ENCODE assay signal across 17 mouse cellular contexts in genomic region chr10:12850781-12851471, GRCm38 (mm10). TPM values are rescaled to one million over a fixed set of nuclear protein-coding genes. Genes with fewer than 3 reads are reported as not detected.
DNase-seq lines count a peak whose midpoint lies in the region; ATAC-seq and TF ChIP-seq lines count a peak whose summit lies in the region.
"Had no signal": no experiment of that assay in that cellular context is flagged by ENCODE, and none has a peak within 500 bp of the region (broad histone marks: within the 10 kb centered on the region; RNA-seq: fewer than 3 reads in every experiment).

No protein-coding gene starts in this region.

- no peak for TF ChIP-seq POLR2A in heart, adult 2 months (IDR thresholded peaks at IDR 0.05; ENCODE audit: insufficient read depth, low read depth, low read length)
- no peak for TF ChIP-seq POLR2A in olfactory bulb, adult 2 months (IDR thresholded peaks at IDR 0.05; ENCODE audit: insufficient read depth, low read depth, low read length)

- H3K4me2 ChIP-seq in kidney, postnatal 0 days (ENCODE audit: low read length), result no peak overlapping the region
- no peak overlapping the region for H3K4me2 ChIP-seq in kidney, embryonic 14.5 days (replicated peaks; ENCODE audit: low read depth, low read length)
- H3K4me2 ChIP-seq: embryonic facial prominence, embryonic 15.5 days; intestine, embryonic 15.5 days; limb, embryonic 15.5 days; midbrain, embryonic 11.5 days; neural tube, embryonic 13.5 days had no signal

- TF ChIP-seq CTCF in heart, adult 2 months (IDR thresholded peaks at IDR 0.05), result no peak
- TF ChIP-seq CTCF in kidney, postnatal 0 days (IDR thresholded peaks at IDR 0.05; ENCODE audit: low read depth), result no peak
- TF ChIP-seq CTCF in olfactory bulb, adult 2 months (IDR thresholded peaks at IDR 0.05; ENCODE audit: insufficient read depth, low read depth, low read length), result no peak

- intact Hi-C loops in heart, adult 2 months (cut with DNase I), result no loop called here

- H3K4me1 ChIP-seq in heart, adult 2 months (ENCODE audit: control insufficient read depth, insufficient read depth, low read length), result peaks cover 12% of the 10 kb centered on the region
- peaks cover 20% of the 10 kb centered on the region for H3K4me1 ChIP-seq in kidney, postnatal 0 days (replicated peaks; ENCODE audit: insufficient read depth, low read length)
- peaks cover 10% of the 10 kb centered on the region for H3K4me1 ChIP-seq in kidney, embryonic 14.5 days (ENCODE audit: control insufficient read depth, insufficient read depth, low read length)
- H3K4me1 ChIP-seq in olfactory bulb, adult 2 months (ENCODE audit: control insufficient read depth, insufficient read depth, low read length), result peaks cover 9% of the 10 kb centered on the region
- H3K4me1 ChIP-seq: neural tube, embryonic 13.5 days had no signal

- peaks cover 4% of the 10 kb centered on the region; the same call in 1 of the 2 replicates for H3K36me3 ChIP-seq in heart, adult 2 months (ENCODE audit: control insufficient read depth, insufficient read depth, low read length)
- no peaks in the 10 kb centered on the region for H3K36me3 ChIP-seq in kidney, postnatal 0 days (ENCODE audit: insufficient read depth, low read length)
- no peaks in the 10 kb centered on the region for H3K36me3 ChIP-seq in kidney, embryonic 14.5 days (ENCODE audit: control insufficient read depth, insufficient read depth, low read length)
- H3K36me3 ChIP-seq: embryonic facial prominence, embryonic 15.5 days; intestine, embryonic 15.5 days; neural tube, embryonic 13.5 days had no signal

- TF ChIP-seq EP300 in heart, adult 2 months (IDR thresholded peaks at IDR 0.05; ENCODE audit: insufficient read depth, low read depth, low read length), result no peak

- no peaks in the 10 kb centered on the region for H3K9me3 ChIP-seq in kidney, postnatal 0 days (replicated peaks; ENCODE audit: low read length)
- H3K9me3 ChIP-seq in kidney, embryonic 14.5 days (ENCODE audit: control insufficient read depth, low read length), result 0 out of 2 replicates have a peak, but pooled peaks cover 2% of the 10 kb centered on the region
- H3K9me3 ChIP-seq: embryonic facial prominence, embryonic 15.5 days; forebrain, embryonic 10.5 days; hindbrain, embryonic 10.5 days; intestine, embryonic 15.5 days; limb, embryonic 15.5 days; neural tube, embryonic 13.5 days had no signal

- H3K27me3 ChIP-seq in heart, adult 2 months (ENCODE audit: control insufficient read depth, insufficient read depth, low read length), result no peaks in the 10 kb centered on the region
- no peaks in the 10 kb centered on the region for H3K27me3 ChIP-seq in kidney, postnatal 0 days (ENCODE audit: insufficient read depth, low read length)
- H3K27me3 ChIP-seq in kidney, embryonic 14.5 days (ENCODE audit: control insufficient read depth, insufficient read depth, low read length), result no peaks in the 10 kb centered on the region
- H3K27me3 ChIP-seq: embryonic facial prominence, embryonic 15.5 days; intestine, embryonic 15.5 days; limb, embryonic 15.5 days; neural tube, embryonic 13.5 days had no signal

- 51% methylated on average over 7 of the region's 7 CpGs for WGBS in heart, adult 2 months
- 64% methylated on average over 7 of the region's 7 CpGs for WGBS in kidney, postnatal 0 days
- WGBS in kidney, embryonic 14.5 days, result 78% methylated on average over 7 of the region's 7 CpGs
- 91% methylated on average over 7 of the region's 7 CpGs for WGBS in olfactory bulb, adult 2 months

- peak overlapping the region; percentile 49; the same call in 1 of the 2 replicates for H3K27ac ChIP-seq in heart, adult 2 months
- H3K27ac ChIP-seq in kidney, postnatal 0 days, result peak overlapping the region; percentile 54
- no peak overlapping the region; the same call in 1 of the 2 replicates for H3K27ac ChIP-seq in kidney, embryonic 14.5 days (ENCODE audit: low read depth, low read length)
- H3K27ac ChIP-seq in olfactory bulb, adult 2 months (ENCODE audit: insufficient read depth, low read depth, low read length), result peak overlapping the region; percentile 21; the same call in 1 of the 2 replicates
- H3K27ac ChIP-seq: embryonic facial prominence, embryonic 15.5 days; forebrain, embryonic 10.5 days; hindbrain, embryonic 10.5 days; intestine, embryonic 15.5 days; limb, embryonic 15.5 days; macrophage; neural tube, embryonic 13.5 days had no signal

- no peak for DNase-seq in heart, adult 2 months
- no peak for DNase-seq in heart, adult 8-10 months (ENCODE audit: low spot score)
- DNase-seq in kidney, postnatal 0 days (ENCODE audit: low spot score), result peak; percentile 31
- DNase-seq in NIH3T3 (ENCODE audit: low read depth), result peak; percentile 71
- DNase-seq in lung, postnatal 4 days, result no peak
- DNase-seq: cerebellum, postnatal 10 days; kidney, postnatal 14 days had no signal

- no peak overlapping the region for H3K9ac ChIP-seq in heart, adult 2 months (ENCODE audit: low read depth, low read length)
- no peak overlapping the region for H3K9ac ChIP-seq in kidney, postnatal 0 days (ENCODE audit: low read depth, low read length)
- H3K9ac ChIP-seq in kidney, embryonic 14.5 days (ENCODE audit: low read depth, low read length), result no peak overlapping the region
- H3K9ac ChIP-seq: embryonic facial prominence, embryonic 15.5 days; intestine, embryonic 15.5 days; limb, embryonic 15.5 days; neural tube, embryonic 13.5 days had no signal

- H3K79me2 ChIP-seq in heart, adult 2 months (replicated peaks; ENCODE audit: control insufficient read depth, insufficient read depth, low read length), result no peaks in the 10 kb centered on the region

- ATAC-seq in kidney, postnatal 0 days (replicated peaks; ENCODE audit: low FRiP score, low read depth), result no peak
- no peak for ATAC-seq in kidney, embryonic 14.5 days (ENCODE audit: low FRiP score, low TSS enrichment)
- ATAC-seq: intestine, embryonic 15.5 days had no signal

- no peak overlapping the region for H3K4me3 ChIP-seq in heart, adult 2 months
- H3K4me3 ChIP-seq in kidney, postnatal 0 days (replicated peaks; ENCODE audit: low read depth, low read length), result no peak overlapping the region
- H3K4me3 ChIP-seq in kidney, embryonic 14.5 days (ENCODE audit: low read length), result no peak overlapping the region
- H3K4me3 ChIP-seq in olfactory bulb, adult 2 months (ENCODE audit: insufficient read depth, low read depth, low read length), result no peak overlapping the region
- H3K4me3 ChIP-seq: embryonic facial prominence, embryonic 15.5 days; forebrain, embryonic 10.5 days; hindbrain, embryonic 10.5 days; intestine, embryonic 15.5 days; limb, embryonic 15.5 days; neural tube, embryonic 13.5 days had no signal

RNA-seq across cellular contexts. Expression of gene Utrn, which starts 18.2 kb away (rescaled TPM):
- total RNA-seq in heart, adult 2 months (2021), result 10 to 100 TPM; 61.8 to 68.1 TPM
- 18.8 and 33.4 TPM in 2 replicates for polyA plus RNA-seq in heart, adult 2 months (2012; rRNA removed)
- total RNA-seq in heart, adult 8-10 months (2022), result 10 to 100 TPM; 59.3 to 75.7 (median 71.0) TPM
- polyA plus RNA-seq in kidney, postnatal 0 days (2015; fragmentation: Nextera tagmentation; extraction: Ambion mirVana), result 59.0 and 69.6 TPM in 2 replicates
- polyA plus RNA-seq in kidney, embryonic 14.5 days (2014; fragmentation: Nextera tagmentation; extraction: Ambion mirVana), result 46.2 and 91.4 TPM in 2 replicates
- 52.2 and 80.1 TPM in 2 replicates for polyA plus RNA-seq in olfactory bulb, adult 2 months (2012; ENCODE audit: insufficient read depth, insufficient read length, low replicate concordance, missing spikeins)

Comparison
In these comparisons a context has a peak if more than half of its experiments do, and no peak if none do; other contexts are left out.
1. DNase-seq: peak in kidney, postnatal 0 days (single experiment) and NIH3T3 (single experiment); none in heart, adult 2 months (0 of 2), heart, adult 8-10 months (single experiment) and lung, postnatal 4 days (0 of 2).